Mouse (Mus musculus): Measurements from ENCODE around the gene Gm5678. TPM values are rescaled to one million over a fixed set of nuclear protein-coding genes. Genes with fewer than 3 reads are reported as not detected.

The Gm5678 gene
- polyA plus RNA-seq, 1 experiment from 2014 or later, result not detected

DNA sequence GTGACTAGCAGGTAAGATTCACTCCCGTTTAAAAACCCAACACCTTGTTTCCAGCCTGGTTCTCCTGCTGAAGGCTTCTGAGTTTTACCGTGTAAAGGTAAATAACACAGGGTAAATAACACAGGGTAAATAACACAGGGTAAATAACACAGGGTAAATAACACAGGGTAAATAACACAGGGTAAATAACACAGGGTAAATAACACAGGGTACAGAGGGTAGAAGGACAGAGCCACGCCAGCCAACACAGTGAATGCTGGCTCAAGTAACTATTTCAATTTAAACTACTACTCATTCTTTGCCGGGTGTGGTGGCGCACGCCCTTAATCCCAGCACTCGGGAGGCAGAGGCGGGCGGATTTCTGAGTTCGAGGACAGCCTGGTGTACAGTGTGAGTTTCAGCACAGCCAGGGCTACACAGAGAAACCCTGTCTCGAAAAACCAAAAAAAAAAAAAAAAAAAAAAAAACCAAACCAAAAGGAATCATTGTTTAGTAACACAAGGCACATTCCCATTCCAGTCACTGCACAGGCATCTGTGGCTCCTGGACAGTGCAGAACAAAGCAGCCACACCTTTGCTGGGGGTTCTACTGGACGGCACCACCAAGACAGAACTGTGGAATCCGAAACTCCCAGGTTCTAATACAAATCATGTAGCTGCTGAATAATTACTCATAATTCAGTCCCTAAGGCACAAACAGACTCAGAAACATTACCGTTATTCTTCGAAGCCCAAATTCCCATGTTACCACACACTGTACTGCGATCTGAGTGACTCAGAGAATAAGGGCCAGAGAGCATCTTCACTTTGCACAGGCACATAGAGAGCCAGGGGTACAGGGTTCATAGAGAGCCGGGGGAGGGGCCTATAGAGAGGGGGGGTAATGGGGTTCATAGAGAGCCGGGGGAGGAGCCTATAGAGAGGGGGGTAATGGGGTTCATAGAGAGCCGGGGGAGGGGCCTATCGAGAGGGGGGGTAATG lies 36.2 kb upstream of the Gm5678 start:
- Histone ChIP-seq H3K27me3 (ENCODE audit: control insufficient read depth, insufficient read depth, low read depth, low read length) (no peaks in the 10 kb centered on the region), H3K4me3 (ENCODE audit: low read depth, low read length) (no peak overlapping the region), H3K4me1 (ENCODE audit: control insufficient read depth, insufficient read depth, low read length) (no peaks in the 10 kb centered on the region), H3K36me3 (ENCODE audit: control insufficient read depth, insufficient read depth, low read length) (peaks cover 31% of the 10 kb centered on the region), H3K27ac (ENCODE audit: low read length) (no peak overlapping the region), H3K9me3 (replicated peaks; ENCODE audit: control insufficient read depth, low read length, poor library complexity, severe bottlenecking) (no peaks in the 10 kb centered on the region), H3K4me2 (ENCODE audit: low read length) (no peak overlapping the region), H3K9ac (ENCODE audit: low read depth, low read length) (no peak overlapping the region)
- ATAC-seq, result no peak
- WGBS, result 94% methylated on average over 19 of the region's 20 CpGs

DNA sequence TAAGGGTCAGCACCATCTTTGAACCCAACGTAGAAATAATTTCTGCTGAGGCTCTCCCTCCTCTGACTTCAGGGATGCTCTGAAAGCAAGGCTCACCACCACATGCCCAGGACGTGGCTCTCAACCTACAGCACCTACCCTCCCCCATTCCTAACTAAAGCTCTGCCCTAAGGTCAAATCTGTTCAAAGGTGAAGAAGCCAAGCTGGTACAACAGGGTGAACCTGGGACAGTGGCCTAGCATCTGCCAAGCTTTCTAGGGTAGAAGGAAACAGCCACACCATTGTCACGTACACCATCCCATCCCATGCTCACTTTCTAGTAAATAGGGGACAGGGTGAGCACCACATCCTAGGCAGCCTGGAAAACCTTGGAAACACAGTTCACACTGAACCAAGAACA lies 35.2 kb upstream of the Gm5678 start:
- Histone ChIP-seq H3K4me2 (ENCODE audit: low read length) (no peak overlapping the region), H3K4me3 (ENCODE audit: low read depth, low read length) (no peak overlapping the region), H3K27me3 (ENCODE audit: control insufficient read depth, insufficient read depth, low read depth, low read length) (no peaks in the 10 kb centered on the region), H3K9ac (ENCODE audit: low read depth, low read length) (no peak overlapping the region), H3K4me1 (ENCODE audit: control insufficient read depth, insufficient read depth, low read length) (no peaks in the 10 kb centered on the region), H3K27ac (ENCODE audit: low read length) (no peak overlapping the region), H3K9me3 (replicated peaks; ENCODE audit: control insufficient read depth, low read length, poor library complexity, severe bottlenecking) (no peaks in the 10 kb centered on the region), H3K36me3 (ENCODE audit: control insufficient read depth, insufficient read depth, low read length) (peaks cover 36% of the 10 kb centered on the region)
- ATAC-seq, result no peak
- WGBS, result 91% methylated on average over 3 of the region's 3 CpGs

DNA sequence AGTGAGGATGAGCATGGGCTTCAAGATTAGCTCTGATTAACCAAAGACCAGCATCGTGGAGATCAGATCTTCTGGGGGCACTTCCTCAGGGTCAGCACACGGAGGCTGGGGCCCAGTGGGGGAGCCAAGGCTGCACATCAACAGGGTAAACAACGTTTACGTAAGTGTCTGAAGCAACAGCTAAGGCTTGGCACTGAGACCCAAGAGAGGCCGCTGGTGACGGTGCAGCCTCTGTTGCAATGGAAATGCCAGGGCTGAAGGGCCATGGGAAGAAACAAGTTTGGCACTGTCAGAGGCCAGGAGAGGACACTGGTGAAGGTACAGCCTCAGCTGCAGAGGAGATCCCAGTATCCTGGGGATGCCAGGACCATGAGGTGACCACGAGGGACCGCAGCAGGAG lies 34.5 kb upstream of the Gm5678 start:
- Histone ChIP-seq H3K9ac (ENCODE audit: low read depth, low read length) (no peak overlapping the region), H3K36me3 (ENCODE audit: control insufficient read depth, insufficient read depth, low read length) (peaks cover 41% of the 10 kb centered on the region), H3K27ac (ENCODE audit: low read length) (no peak overlapping the region), H3K4me2 (ENCODE audit: low read length) (no peak overlapping the region), H3K9me3 (replicated peaks; ENCODE audit: control insufficient read depth, low read length, poor library complexity, severe bottlenecking) (no peaks in the 10 kb centered on the region), H3K4me1 (ENCODE audit: control insufficient read depth, insufficient read depth, low read length) (no peaks in the 10 kb centered on the region), H3K27me3 (ENCODE audit: control insufficient read depth, insufficient read depth, low read depth, low read length) (no peaks in the 10 kb centered on the region), H3K4me3 (ENCODE audit: low read depth, low read length) (no peak overlapping the region)
- no peak for ATAC-seq
- 93% methylated on average over 8 of the region's 8 CpGs for WGBS

DNA sequence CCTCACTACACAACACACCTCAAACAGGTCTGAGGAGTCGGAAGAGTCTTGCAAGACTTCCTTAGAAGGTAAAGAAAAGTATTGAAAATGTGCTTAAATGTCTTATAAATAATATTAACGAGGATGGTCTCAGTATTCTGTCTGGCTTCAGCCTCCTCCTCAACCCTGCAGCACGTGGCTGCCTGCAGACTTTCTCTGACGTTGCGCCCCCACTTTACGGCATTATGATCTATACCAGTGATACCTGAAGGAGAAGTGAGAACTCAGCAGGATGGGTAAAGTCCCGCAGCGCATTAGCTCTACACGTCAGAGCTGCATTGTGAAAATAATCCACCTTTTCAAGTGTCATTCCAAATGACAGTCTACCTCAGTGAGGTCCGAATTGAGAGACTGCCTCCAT lies 33.4 kb upstream of the Gm5678 start:
- peaks cover 44% of the 10 kb centered on the region for H3K36me3 ChIP-seq (ENCODE audit: control insufficient read depth, insufficient read depth, low read length)
- no peaks in the 10 kb centered on the region for H3K9me3 ChIP-seq (replicated peaks; ENCODE audit: control insufficient read depth, low read length, poor library complexity, severe bottlenecking)
- H3K4me3 ChIP-seq (ENCODE audit: low read depth, low read length), result no peak overlapping the region
- H3K9ac ChIP-seq (ENCODE audit: low read depth, low read length), result no peak overlapping the region
- H3K4me1 ChIP-seq (ENCODE audit: control insufficient read depth, insufficient read depth, low read length), result no peaks in the 10 kb centered on the region
- H3K27ac ChIP-seq (ENCODE audit: low read length), result no peak overlapping the region
- H3K4me2 ChIP-seq (ENCODE audit: low read length), result no peak overlapping the region
- 90% methylated on average over 10 of the region's 10 CpGs for WGBS
- no peaks in the 10 kb centered on the region for H3K27me3 ChIP-seq (ENCODE audit: control insufficient read depth, insufficient read depth, low read depth, low read length)
- no peak for ATAC-seq

DNA sequence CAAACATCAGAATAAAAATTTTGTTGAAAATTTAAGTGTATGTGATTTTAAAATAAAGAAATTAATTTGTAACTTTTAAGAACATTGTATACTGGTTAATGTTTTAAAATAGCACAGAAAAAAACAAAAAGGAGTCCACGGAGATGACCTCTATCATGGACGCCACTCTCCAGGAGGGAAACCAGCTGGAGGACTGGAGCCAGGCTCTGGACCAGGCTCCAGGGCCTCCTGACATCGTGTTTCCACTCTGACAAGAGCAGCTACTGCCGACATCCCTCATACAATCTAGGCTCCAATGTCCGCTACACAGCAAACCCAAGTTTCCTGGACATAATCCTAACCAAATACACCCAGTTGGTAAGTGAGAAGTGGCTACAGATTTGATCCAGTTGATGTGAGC lies 32.1 kb upstream of the Gm5678 start:
- Histone ChIP-seq H3K4me3 (ENCODE audit: low read depth, low read length) (no peak overlapping the region), H3K4me2 (ENCODE audit: low read length) (no peak overlapping the region), H3K9ac (ENCODE audit: low read depth, low read length) (no peak overlapping the region), H3K36me3 (ENCODE audit: control insufficient read depth, insufficient read depth, low read length) (peaks cover 43% of the 10 kb centered on the region), H3K27me3 (ENCODE audit: control insufficient read depth, insufficient read depth, low read depth, low read length) (no peaks in the 10 kb centered on the region), H3K27ac (ENCODE audit: low read length) (no peak overlapping the region), H3K9me3 (replicated peaks; ENCODE audit: control insufficient read depth, low read length, poor library complexity, severe bottlenecking) (no peaks in the 10 kb centered on the region), H3K4me1 (ENCODE audit: control insufficient read depth, insufficient read depth, low read length) (no peaks in the 10 kb centered on the region)
- whole genome bisulfite sequencing, result 93% methylated on average over 5 of the region's 5 CpGs
- ATAC-seq, result no peak

DNA sequence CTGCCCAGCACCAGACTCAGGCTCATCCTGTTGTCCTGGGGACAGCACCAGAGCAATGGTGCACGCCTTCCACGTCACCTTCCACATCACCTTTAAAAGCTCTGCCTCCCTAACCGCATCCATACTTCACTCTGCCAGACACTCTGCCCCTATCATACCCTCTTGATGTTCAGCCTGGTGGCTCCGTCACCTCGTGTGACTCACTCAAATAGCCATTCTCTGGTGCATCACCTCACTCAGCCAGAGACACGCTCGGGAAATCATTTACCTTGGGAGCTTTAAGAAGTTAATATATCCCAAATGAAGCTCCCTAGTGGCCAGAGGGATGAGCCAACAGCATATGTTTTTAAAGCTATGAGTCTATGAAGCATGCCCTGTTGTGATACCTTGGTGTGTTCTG lies 31.1 kb upstream of the Gm5678 start:
- no peak for ATAC-seq

DNA sequence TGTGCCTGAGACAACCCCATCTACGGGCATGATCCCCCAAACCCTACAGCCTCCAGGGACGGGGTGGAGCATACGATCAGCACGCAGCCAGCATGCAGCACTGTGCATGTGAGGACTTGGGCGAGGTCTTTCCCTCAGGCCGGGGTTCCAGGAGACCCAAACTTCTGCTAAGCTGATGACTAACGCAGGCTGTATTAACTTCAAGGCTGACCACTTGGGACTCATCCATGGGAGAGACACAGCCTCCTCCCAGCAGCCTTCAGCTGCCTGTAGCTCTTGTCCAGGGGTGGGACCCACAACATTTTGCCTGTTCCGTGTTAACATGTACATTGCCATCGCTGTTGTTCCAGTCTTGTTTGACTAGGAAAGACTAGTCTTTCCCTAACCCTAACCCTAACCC lies 30.3 kb upstream of the Gm5678 start:
- H3K9ac ChIP-seq (ENCODE audit: low read depth, low read length), result no peak overlapping the region
- H3K9me3 ChIP-seq (replicated peaks; ENCODE audit: control insufficient read depth, low read length, poor library complexity, severe bottlenecking), result no peaks in the 10 kb centered on the region
- no peaks in the 10 kb centered on the region for H3K27me3 ChIP-seq (ENCODE audit: control insufficient read depth, insufficient read depth, low read depth, low read length)
- H3K4me1 ChIP-seq (ENCODE audit: control insufficient read depth, insufficient read depth, low read length), result no peaks in the 10 kb centered on the region; the same call in 1 of the 2 replicates
- no peak overlapping the region for H3K27ac ChIP-seq (ENCODE audit: low read length)
- no peak for ATAC-seq
- 94% methylated on average over 9 of the region's 9 CpGs for WGBS
- H3K36me3 ChIP-seq (ENCODE audit: control insufficient read depth, insufficient read depth, low read length), result peaks cover 39% of the 10 kb centered on the region
- H3K4me2 ChIP-seq (ENCODE audit: low read length), result no peak overlapping the region
- H3K4me3 ChIP-seq (ENCODE audit: low read depth, low read length), result no peak overlapping the region

More for the DNA sequence above, 31.1 kb upstream of the Gm5678 start:
- no peaks in the 10 kb centered on the region for H3K4me1 ChIP-seq (ENCODE audit: control insufficient read depth, insufficient read depth, low read length)
- no peaks in the 10 kb centered on the region for H3K27me3 ChIP-seq (ENCODE audit: control insufficient read depth, insufficient read depth, low read depth, low read length)
- H3K9me3 ChIP-seq (replicated peaks; ENCODE audit: control insufficient read depth, low read length, poor library complexity, severe bottlenecking), result no peaks in the 10 kb centered on the region
- H3K27ac ChIP-seq (ENCODE audit: low read length), result no peak overlapping the region
- no peak overlapping the region for H3K4me2 ChIP-seq (ENCODE audit: low read length)
- 92% methylated on average over 7 of the region's 7 CpGs for WGBS
- no peak overlapping the region for H3K4me3 ChIP-seq (ENCODE audit: low read depth, low read length)
- no peak overlapping the region for H3K9ac ChIP-seq (ENCODE audit: low read depth, low read length)
- H3K36me3 ChIP-seq (ENCODE audit: control insufficient read depth, insufficient read depth, low read length), result peaks cover 39% of the 10 kb centered on the region

DNA sequence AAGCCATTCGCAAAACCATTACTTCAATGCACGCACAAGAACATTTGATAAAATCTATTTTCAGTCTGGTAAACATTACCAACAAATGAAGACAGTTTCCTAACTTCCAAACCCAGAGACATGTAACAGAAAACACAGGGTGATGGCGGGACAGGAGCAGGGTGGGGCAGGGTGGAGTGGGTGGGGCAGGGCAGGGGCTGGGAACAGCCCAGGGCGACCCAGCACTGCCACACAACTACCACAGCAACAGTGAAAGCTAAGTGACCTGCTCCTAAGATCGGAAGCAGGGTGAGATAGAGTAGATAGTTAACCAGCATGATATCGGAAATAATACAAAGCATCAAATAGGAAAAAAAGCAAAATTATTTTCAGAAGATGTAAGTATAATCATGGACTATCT lies 28.4 kb upstream of the Gm5678 start:
- Histone ChIP-seq H3K9ac (ENCODE audit: low read depth, low read length) (no peak overlapping the region), H3K27ac (ENCODE audit: low read length) (no peak overlapping the region), H3K9me3 (replicated peaks; ENCODE audit: control insufficient read depth, low read length, poor library complexity, severe bottlenecking) (no peaks in the 10 kb centered on the region), H3K4me1 (ENCODE audit: control insufficient read depth, insufficient read depth, low read length) (peaks cover 7% of the 10 kb centered on the region), H3K4me2 (ENCODE audit: low read length) (no peak overlapping the region), H3K27me3 (ENCODE audit: control insufficient read depth, insufficient read depth, low read depth, low read length) (no peaks in the 10 kb centered on the region), H3K4me3 (ENCODE audit: low read depth, low read length) (no peak overlapping the region), H3K36me3 (ENCODE audit: control insufficient read depth, insufficient read depth, low read length) (peaks cover 30% of the 10 kb centered on the region)
- no peak for ATAC-seq
- 94% methylated on average over 6 of the region's 6 CpGs for WGBS

DNA sequence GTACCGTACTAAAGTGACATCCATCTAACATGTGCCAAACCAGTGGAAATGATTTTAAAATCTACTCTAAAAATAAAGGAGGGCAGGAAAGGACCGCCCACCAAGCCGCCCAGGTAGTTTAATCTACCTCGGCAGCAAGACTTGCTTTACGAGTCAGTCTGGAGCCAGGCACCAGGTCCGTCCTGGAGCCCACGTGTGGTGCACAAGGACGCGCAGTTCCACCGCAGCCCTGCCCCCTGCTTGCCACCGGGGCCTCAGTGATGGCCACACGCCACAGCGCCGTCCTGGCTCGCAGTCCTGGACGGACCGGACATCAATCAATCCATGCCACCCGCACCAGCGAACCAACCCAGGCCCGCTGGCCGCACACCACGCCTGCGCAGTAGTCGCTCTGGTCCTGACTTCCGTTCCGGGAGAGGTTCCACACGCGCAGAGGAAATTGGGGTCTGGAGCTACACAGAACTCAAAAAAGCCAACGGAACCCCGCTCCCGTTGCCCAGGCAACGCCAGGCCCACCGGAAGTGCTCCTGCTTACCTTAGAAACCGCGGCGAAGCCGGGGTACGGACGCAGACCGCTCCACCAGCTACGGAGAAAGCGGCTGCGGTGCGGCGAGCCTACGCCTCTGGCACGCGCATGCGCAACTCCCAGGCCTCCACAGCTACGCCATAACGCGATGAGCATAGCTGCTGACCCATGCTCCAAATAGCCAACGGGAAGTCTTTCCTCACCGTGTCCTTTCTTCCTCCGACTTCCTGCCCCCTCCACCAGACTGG lies 24.3 kb upstream of the Gm5678 start, which contains the start of gene Setd4:
Setd4 (minus strand) TSS at position 625 of the 774 bp plus-strand sequence.
- 1% methylated on average over 55 of the region's 55 CpGs for WGBS
- Histone ChIP-seq H3K9ac (ENCODE audit: low read depth, low read length) (peak within 1 kb of the TSS; percentile 82), H3K4me2 (ENCODE audit: low read length) (peak within 1 kb of the TSS; percentile 96), H3K27me3 (ENCODE audit: control insufficient read depth, insufficient read depth, low read depth, low read length) (no peaks in the 10 kb centered on the region), H3K4me1 (ENCODE audit: control insufficient read depth, insufficient read depth, low read length) (peaks cover 13% of the 10 kb centered on the region), H3K36me3 (ENCODE audit: control insufficient read depth, insufficient read depth, low read length) (peaks cover 1% of the 10 kb centered on the region; the same call in 1 of the 2 replicates), H3K27ac (ENCODE audit: low read length) (peak within 1 kb of the TSS; percentile 97), H3K4me3 (ENCODE audit: low read depth, low read length) (peak within 1 kb of the TSS; percentile 65), H3K9me3 (replicated peaks; ENCODE audit: control insufficient read depth, low read length, poor library complexity, severe bottlenecking) (no peaks in the 10 kb centered on the region)
- peak; percentile 91 for ATAC-seq

All from midbrain, embryonic 16.5 days (tissue).